Mouse (Mus musculus): ENCODE results near the gene Zfp639. TPM values are rescaled to one million over a fixed set of nuclear protein-coding genes. Genes with fewer than 3 reads are reported as not detected.

Gene Zfp639
- total RNA-seq (2017), result 45.7 and 72.5 TPM in 2 replicates

DNA sequence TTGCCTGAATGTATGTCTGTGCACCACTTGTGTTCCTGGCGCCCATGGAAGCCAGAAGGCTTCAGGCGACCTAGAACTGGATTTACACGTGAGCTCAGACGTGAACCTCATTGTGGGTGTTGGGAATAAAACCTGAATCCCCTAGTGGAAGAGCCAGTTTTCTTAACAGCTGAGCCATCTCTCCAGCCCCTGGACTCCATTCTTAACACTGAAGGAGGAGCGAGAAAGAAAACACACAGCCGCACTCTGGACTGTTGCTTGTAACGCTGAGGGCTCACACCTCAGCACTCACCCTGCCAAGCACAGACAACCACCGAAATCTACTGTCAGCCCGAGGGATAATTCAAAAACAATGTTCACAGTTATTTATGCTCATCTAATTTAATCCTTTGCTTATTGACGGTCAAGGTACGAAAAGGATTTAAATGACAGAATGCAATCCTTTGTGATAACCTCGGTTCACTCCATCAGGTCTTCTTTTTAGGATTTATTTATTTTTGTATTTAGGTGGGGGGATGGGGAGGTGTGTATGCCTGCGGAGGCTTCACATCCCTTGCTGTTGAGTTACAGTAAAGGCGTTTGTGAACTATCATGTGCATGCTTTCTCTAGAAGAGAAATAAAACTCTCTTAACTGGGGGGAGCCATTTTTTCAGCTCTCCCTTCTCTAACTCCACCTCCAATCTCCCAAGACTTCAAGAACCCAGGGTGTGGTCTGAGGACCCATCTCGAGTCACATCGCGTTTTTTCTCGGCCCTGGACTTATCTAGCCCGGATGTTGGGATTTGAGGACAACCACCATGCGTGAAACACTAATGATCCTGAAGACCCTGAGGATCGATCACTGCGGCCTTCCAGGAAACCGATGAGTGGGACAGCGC, at the start of gene Zfp639:
Gene Zfp639 (plus strand): TSS at position 764 of the 879 bp plus-strand sequence.
- peak; percentile 14 to 16; a peak in 3 of 4 replicates for ATAC-seq (replicated peaks in 1 of 2; ENCODE audit: insufficient read depth in 1 of 2, low FRiP score in 2 of 2, low TSS enrichment in 1 of 2, low read depth in 1 of 2, poor library complexity in 2 of 2, severe bottlenecking in 2 of 2)

GRCm38 (mm10) chr3:32467321-32467720, 42.7 kb upstream of the Zfp639 start:
- ATAC-seq (replicated peaks in 1 of 2; ENCODE audit: insufficient read depth in 1 of 2, low FRiP score in 2 of 2, low TSS enrichment in 1 of 2, low read depth in 1 of 2, poor library complexity in 2 of 2, severe bottlenecking in 2 of 2), result no peak

DNA sequence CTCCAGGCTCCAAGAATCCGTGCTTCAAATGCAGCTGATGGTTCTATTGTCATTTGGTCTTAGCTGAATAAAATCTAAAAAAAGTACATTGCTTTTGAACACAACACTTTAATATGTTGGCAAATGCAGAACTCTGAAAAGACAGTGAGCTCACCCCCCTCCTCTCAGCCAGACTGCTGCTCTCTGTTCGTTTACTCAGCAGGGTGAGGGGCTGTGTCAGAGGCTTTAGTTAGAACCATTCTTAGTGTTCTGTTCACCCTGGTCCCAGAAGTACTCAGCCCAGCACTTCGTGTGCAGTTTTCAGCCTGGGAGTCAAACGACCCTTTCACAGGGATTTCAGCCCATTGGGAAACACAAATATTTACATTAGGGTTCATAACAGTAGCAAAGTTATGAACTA, 41.6 kb upstream of the Zfp639 start:
- no peak for ATAC-seq (replicated peaks in 1 of 2; ENCODE audit: insufficient read depth in 1 of 2, low FRiP score in 2 of 2, low TSS enrichment in 1 of 2, low read depth in 1 of 2, poor library complexity in 2 of 2, severe bottlenecking in 2 of 2)

DNA sequence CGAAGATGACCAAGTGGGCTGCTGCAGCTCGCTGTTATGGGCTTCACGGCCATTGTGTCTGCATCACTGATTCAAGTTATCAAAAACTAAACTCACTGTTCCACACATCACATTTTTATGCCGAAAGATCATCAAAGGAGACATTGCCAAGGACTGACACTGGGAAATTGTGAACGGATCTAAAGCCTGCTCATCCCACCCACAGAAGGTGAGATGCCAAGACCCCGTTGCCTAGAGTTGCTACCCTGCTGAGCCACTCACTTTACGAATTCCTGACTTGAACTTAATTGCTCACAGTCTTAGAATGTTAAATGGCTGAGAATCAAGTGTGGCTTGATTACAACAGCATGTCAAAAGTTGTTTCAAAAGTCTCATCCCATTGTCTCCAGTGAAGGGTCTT, 39.6 kb upstream of the Zfp639 start:
- no peak for ATAC-seq (replicated peaks in 1 of 2; ENCODE audit: insufficient read depth in 1 of 2, low FRiP score in 2 of 2, low TSS enrichment in 1 of 2, low read depth in 1 of 2, poor library complexity in 2 of 2, severe bottlenecking in 2 of 2)

- no peak for ATAC-seq (replicated peaks in 1 of 2; ENCODE audit: insufficient read depth in 1 of 2, low FRiP score in 2 of 2, low TSS enrichment in 1 of 2, low read depth in 1 of 2, poor library complexity in 2 of 2, severe bottlenecking in 2 of 2)
Measured at GRCm38 (mm10) chr3:32471098-32471497, 39.0 kb upstream of the Zfp639 start.

- no peak for ATAC-seq (replicated peaks in 1 of 2; ENCODE audit: insufficient read depth in 1 of 2, low FRiP score in 2 of 2, low TSS enrichment in 1 of 2, low read depth in 1 of 2, poor library complexity in 2 of 2, severe bottlenecking in 2 of 2)
Measured at GRCm38 (mm10) chr3:32472191-32472900, 37.7 kb upstream of the Zfp639 start.

DNA sequence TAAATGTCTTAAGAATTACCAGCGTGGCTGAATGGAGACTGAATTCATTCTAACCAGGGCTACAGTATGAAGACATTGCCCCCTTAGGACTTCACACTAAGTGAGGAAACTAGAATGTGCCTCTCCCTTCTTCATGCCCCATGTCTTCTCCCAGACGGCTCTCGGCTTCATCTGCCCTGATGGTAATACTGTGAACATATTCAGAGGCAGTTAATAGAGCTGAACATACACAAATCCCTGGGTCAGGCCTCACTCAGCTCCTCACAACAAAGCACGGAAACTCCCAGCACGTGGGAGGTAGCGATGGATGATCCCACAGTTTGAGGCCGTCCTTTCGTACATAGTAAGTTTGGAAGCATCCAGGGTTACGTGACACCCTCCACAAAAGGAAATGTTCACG, 36.9 kb upstream of the Zfp639 start:
- no peak for ATAC-seq (replicated peaks in 1 of 2; ENCODE audit: insufficient read depth in 1 of 2, low FRiP score in 2 of 2, low TSS enrichment in 1 of 2, low read depth in 1 of 2, poor library complexity in 2 of 2, severe bottlenecking in 2 of 2)

DNA sequence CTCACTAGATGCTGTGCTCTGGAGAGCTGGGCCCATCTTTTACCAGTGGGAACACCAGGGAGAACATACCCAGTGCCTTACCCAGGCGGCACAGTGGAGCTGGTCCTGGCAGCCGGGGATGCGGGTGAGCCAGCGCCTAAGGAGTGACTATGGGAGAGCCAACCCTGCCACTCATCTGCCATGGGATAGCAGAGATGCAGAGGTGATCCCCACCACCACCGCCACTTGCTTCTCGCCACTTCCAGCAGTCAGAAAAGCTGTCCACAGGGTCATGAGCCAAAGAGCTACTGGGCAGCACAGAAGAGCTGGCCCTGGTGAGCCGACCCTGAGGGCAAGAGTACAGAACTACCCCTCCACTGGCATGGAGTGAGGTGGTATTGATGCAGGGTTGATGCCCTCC, 30.1 kb upstream of the Zfp639 start:
- no peak for ATAC-seq (replicated peaks in 1 of 2; ENCODE audit: insufficient read depth in 1 of 2, low FRiP score in 2 of 2, low TSS enrichment in 1 of 2, low read depth in 1 of 2, poor library complexity in 2 of 2, severe bottlenecking in 2 of 2)

DNA sequence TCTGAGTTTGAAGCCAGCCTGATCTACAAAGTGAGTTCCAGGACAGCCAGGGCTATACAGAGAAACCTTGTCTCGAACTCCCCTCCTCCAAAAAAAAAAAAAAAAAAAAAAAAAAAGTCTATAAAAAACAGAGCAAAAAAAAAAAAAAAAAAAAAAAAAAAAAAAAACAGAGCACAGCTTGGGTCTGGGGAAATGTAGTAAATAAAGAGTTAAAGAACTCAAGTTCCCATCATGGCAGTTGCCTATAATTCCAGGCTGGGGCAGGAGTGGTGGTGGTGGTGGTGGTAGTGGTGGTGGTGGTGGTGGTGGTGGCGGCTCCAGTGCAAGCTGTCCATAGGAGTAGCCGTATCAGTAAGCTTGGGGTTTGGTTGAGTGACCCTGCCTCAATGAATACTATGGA, 27.0 kb upstream of the Zfp639 start:
- no peak for ATAC-seq (replicated peaks in 1 of 2; ENCODE audit: insufficient read depth in 1 of 2, low FRiP score in 2 of 2, low TSS enrichment in 1 of 2, low read depth in 1 of 2, poor library complexity in 2 of 2, severe bottlenecking in 2 of 2)

DNA sequence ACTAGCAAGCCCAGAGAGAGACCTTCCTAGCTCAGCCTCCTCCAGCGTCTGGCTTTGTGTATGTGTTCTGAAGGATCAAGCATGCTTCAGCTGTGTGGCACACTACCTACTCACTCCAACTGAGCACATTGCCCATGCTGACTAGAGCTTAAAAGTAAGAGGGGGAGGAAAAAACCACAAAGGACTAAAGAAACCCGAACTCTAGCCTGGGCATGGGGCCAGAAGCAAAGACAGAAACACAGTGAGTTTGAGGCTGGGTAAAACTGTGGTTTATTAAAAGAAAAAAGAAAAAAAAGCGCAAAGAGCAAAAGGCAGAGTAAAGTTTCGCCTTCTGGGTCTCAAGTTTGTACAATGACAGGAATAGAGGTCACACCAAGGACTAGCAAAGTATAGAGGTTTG, 23.5 kb upstream of the Zfp639 start:
- ATAC-seq (replicated peaks in 1 of 2; ENCODE audit: insufficient read depth in 1 of 2, low FRiP score in 2 of 2, low TSS enrichment in 1 of 2, low read depth in 1 of 2, poor library complexity in 2 of 2, severe bottlenecking in 2 of 2), result no peak

DNA sequence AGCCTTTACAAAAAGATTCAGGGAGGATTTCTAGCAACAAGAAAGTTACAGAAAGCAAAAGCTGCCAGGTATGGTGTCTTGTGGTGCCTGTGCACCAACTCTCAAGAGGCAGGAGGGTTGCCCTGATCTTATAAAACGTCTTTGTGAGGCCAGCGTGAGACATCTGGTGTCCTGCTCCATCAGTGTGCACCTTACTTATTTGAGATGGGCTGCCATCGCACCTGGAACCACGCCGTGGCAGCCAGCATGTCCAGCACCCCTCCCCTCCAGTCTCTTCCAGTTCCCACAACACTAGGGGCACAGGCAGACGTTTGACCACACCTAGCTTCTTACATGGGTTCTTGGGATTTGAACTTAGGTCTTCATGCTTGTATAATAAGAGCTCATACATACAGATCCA, 21.9 kb upstream of the Zfp639 start:
- ATAC-seq (replicated peaks in 1 of 2; ENCODE audit: insufficient read depth in 1 of 2, low FRiP score in 2 of 2, low TSS enrichment in 1 of 2, low read depth in 1 of 2, poor library complexity in 2 of 2, severe bottlenecking in 2 of 2), result no peak

DNA sequence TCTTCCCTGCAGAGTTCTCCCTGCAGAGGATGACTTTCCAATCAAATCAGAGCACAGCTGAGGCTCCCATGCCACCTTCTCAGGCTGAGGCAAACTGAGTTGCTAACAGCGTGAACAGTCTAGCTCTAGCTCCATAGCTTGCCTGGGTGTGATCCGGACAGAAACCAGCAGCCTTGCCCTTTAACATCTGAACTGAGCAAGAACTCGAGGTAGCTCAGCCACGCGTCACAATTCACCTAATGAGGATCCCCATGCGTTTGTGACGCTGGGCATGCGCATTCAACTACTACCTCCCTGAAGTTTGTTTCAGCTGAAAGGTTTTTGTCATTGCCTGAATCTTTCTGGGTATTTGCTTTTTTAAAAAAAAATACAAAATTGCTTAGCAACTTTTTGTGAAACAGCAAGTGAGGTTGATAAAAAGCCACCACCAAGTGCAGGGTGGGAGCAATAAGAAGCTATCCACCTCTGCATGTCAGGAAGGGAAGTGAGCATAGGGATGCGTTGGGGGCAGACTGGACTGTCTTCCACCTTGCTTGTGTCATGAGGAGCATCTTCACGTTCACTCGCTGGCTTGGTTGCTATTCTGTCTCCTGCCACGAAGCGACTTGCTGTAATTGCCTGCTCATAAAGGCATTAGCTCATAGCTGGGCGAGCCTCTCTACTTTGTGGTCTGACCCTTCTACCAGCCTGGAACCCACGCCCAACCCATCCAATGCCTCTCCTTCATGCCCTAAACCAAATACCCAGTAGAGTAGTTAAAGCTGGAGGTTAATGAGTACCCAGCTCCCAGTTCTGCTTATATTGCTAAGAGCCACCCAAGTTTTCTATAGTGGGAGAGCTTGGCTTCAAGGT, 19.8 kb upstream of the Zfp639 start:
- ATAC-seq (replicated peaks in 1 of 2; ENCODE audit: insufficient read depth in 1 of 2, low FRiP score in 2 of 2, low TSS enrichment in 1 of 2, low read depth in 1 of 2, poor library complexity in 2 of 2, severe bottlenecking in 2 of 2), result no peak

GRCm38 (mm10) chr3:32490928-32491315, 19.1 kb upstream of the Zfp639 start:
- ATAC-seq (replicated peaks in 1 of 2; ENCODE audit: insufficient read depth in 1 of 2, low FRiP score in 2 of 2, low TSS enrichment in 1 of 2, low read depth in 1 of 2, poor library complexity in 2 of 2, severe bottlenecking in 2 of 2), result no peak

DNA sequence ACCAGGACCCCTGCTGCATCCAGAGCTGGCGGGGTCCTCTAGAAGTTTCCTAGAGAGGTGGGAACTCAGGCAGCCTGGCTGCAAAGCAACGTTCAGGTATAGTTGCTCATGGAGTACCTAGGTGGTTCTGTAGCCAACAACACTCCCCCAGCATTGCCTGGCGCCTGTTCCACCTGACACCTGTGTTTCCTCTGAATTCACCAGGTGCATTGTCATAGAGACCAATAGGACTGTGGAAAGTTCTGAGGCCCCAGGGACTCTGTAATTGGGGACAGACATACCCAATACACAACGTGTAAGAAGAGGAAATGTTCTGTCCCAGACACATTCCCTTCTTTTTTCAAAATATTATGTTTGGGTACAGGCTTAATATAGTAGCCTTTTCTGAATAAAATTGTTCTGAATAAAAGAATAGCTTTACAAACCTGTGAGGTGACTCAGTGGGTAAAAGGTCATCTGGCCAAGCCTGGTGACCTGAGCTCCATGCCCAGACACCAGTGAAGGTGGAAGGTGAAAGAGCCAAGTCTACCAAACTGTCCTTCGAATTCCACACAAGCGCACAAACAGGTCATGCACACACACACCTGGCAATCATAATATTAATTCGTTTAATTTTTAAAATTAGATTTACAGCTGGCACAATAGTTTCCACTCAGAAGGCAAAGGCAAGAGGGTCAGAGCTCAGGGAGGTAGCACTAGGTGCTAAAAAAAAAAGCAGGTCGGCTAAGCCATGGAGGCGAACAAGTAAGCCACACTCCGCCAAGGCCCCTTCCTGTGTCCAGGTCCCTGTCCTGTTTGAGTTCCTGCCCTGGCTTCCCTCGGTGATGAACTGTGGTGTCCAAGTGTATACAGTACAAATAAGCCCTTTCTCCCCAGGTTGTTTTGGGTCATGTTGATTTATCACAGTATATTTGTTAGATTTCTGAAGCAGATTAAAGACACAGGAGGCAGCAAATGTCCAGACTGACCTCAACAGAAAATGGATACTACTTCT, 17.7 kb upstream of the Zfp639 start, which contains the start of gene Kcnmb3:
Gene Kcnmb3 (minus strand): TSS at position 135 of the 994 bp plus-strand sequence.
- ATAC-seq (replicated peaks in 1 of 2; ENCODE audit: insufficient read depth in 1 of 2, low FRiP score in 2 of 2, low TSS enrichment in 1 of 2, low read depth in 1 of 2, poor library complexity in 2 of 2, severe bottlenecking in 2 of 2), result no peak

- ATAC-seq (replicated peaks in 1 of 2; ENCODE audit: insufficient read depth in 1 of 2, low FRiP score in 2 of 2, low TSS enrichment in 1 of 2, low read depth in 1 of 2, poor library complexity in 2 of 2, severe bottlenecking in 2 of 2), result no peak; a peak in 1 of 4 replicates
Measured at GRCm38 (mm10) chr3:32494387-32495087, 15.5 kb upstream of the Zfp639 start.

DNA sequence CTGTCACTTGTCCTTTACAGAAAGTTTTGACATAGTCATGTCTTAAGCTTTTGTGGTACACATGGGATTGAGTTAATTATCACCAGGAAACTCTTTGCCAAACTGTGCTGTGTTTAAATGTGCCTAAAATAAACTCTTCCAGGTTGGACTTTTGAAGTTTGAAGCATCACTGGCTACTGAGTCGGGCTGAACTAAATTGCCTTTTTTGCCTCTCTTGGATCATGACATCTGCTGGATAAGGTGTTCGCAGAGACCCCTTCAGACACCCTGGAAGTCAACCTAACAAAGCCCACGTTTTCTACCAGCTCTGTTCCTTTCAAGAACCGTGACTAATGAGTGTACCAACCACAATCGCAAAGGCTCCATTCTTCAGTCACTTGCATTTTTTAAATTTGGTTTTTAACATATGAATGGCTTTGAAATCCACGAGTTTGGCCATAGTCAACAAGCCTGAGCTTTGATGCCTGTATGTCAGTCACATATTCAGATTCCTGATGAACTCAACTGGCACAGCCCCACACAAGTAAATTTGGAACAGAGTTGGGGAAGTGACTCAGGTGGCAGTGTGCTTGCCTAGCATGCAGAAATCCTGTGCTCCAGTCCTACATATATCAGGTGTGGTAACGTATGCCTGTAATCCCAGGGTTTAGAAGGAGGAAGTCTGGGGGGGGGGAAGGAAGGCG, 14.8 kb upstream of the Zfp639 start:
- ATAC-seq (replicated peaks in 1 of 2; ENCODE audit: insufficient read depth in 1 of 2, low FRiP score in 2 of 2, low TSS enrichment in 1 of 2, low read depth in 1 of 2, poor library complexity in 2 of 2, severe bottlenecking in 2 of 2), result no peak
